Comparison of ENCODE assay signal across 8 mouse cellular contexts in the genomic region with DNA sequence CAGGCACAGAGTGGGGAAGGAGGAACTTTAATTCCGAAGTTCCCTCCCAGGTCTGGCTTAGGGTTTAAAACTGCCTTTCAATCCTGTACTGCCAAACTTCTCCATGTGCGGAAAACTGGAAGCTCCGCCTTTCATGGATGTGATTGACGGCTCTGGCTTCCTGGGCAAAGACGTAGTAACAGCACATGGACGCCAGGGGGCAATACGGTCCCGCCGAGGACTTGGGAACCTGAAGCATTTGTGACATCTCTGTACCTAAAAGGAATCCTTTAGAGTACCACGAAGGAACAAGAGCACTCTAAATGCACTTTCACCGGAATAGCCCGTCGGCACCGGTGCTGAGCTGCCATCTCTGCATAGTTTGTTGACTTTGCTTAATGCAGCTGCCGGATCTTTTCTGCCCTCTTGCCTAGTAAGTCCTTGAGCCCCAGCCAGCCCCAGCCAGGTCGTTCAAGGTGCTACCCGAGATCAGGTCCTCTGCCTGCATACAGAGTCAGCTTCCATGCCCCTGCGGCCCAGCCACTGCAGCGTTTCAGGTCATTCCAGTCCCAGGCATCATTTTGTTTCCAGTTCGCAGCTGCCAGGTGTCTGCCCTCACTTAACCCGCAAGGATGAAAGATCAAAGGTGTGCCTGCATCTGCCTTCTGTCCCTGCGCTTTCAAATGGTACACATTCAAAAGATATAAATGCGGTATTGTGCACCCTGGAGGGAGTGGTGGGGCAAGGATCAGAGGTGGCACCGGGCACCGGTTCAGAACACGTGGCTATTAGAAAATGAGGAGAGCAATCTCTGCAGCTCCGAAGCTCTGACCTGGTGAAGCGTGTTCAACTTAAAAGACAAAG.
A peak's percentile ranks its signal among the peaks of the same experiment; 100 is the strongest.
DNase-seq lines count a peak whose midpoint lies in the region; ATAC-seq and TF ChIP-seq lines count a peak whose summit lies in the region.

No protein-coding gene starts in this region.

- no peak overlapping the region for H3K9ac ChIP-seq in forebrain, embryonic 11.5 days (ENCODE audit: low read length)
- H3K9ac ChIP-seq in heart, embryonic 16.5 days (ENCODE audit: low read length), result peak overlapping the region; percentile 30; the same call in 1 of the 2 replicates
- no peak overlapping the region for H3K9ac ChIP-seq in liver, embryonic 14.5 days (replicated peaks)
- H3K9ac ChIP-seq in neural tube, embryonic 12.5 days, result no peak overlapping the region
- H3K9ac ChIP-seq in stomach, postnatal 0 days (ENCODE audit: low read length), result no peak overlapping the region

- WGBS in forebrain, embryonic 11.5 days, result 3% methylated on average over 28 of the region's 28 CpGs
- WGBS in heart, embryonic 16.5 days, result 3% methylated on average over 28 of the region's 28 CpGs
- 7% methylated on average over 28 of the region's 28 CpGs for WGBS in liver, embryonic 14.5 days (ENCODE audit: insufficient replicate concordance)
- 6% methylated on average over 28 of the region's 28 CpGs for WGBS in neural tube, embryonic 12.5 days
- WGBS in stomach, postnatal 0 days, result 2% methylated on average over 28 of the region's 28 CpGs

- peak; percentile 58 for DNase-seq in CD4-positive helper T cell, adult 2 months (ENCODE audit: low read depth, low spot score)
- peak; percentile 42 for DNase-seq in brain, embryonic 18.5 days (ENCODE audit: low read depth, low spot score)
- peak; percentile 94 for DNase-seq in forebrain, embryonic 11.5 days (ENCODE audit: low spot score)
- DNase-seq in kidney, postnatal 25 days, result peak; percentile 84 to 85
- DNase-seq in liver, embryonic 14.5 days (ENCODE audit: low read depth in 3 of 3, low spot score in 3 of 3), result peak; percentile 9 to 22 (median 11)
- peak; percentile 86 for DNase-seq in stomach, postnatal 0 days (ENCODE audit: low spot score)

- H3K4me1 ChIP-seq in forebrain, embryonic 11.5 days (replicated peaks; ENCODE audit: control insufficient read depth, insufficient read depth, low read length), result peaks cover 4% of the 10 kb centered on the region; the same call in 1 of the 2 replicates
- H3K4me1 ChIP-seq in heart, embryonic 16.5 days (ENCODE audit: control insufficient read depth, insufficient read depth, low read length), result peaks cover 6% of the 10 kb centered on the region
- no peaks in the 10 kb centered on the region; a peak in 1 of 4 replicates for H3K4me1 ChIP-seq in liver, embryonic 14.5 days (replicated peaks; ENCODE audit: control insufficient read depth in 2 of 2, insufficient read depth in 2 of 2, low read length in 1 of 2)
- H3K4me1 ChIP-seq in neural tube, embryonic 12.5 days, result peaks cover 5% of the 10 kb centered on the region; the same call in 1 of the 2 replicates
- H3K4me1 ChIP-seq in stomach, postnatal 0 days (replicated peaks; ENCODE audit: control insufficient read depth, insufficient read depth), result no peaks in the 10 kb centered on the region

- H3K36me3 ChIP-seq in forebrain, embryonic 11.5 days (ENCODE audit: control insufficient read depth, insufficient read depth, low read length), result no peaks in the 10 kb centered on the region
- H3K36me3 ChIP-seq in heart, embryonic 16.5 days (ENCODE audit: control insufficient read depth, insufficient read depth), result no peaks in the 10 kb centered on the region
- no peaks in the 10 kb centered on the region for H3K36me3 ChIP-seq in liver, embryonic 14.5 days (replicated peaks; ENCODE audit: control insufficient read depth, insufficient read depth, low read depth)
- H3K36me3 ChIP-seq in neural tube, embryonic 12.5 days, result no peaks in the 10 kb centered on the region
- no peaks in the 10 kb centered on the region for H3K36me3 ChIP-seq in stomach, postnatal 0 days (ENCODE audit: control insufficient read depth, insufficient read depth, low read length)

- peak; percentile 84 for TF ChIP-seq CTCF in liver, embryonic 14.5 days (IDR thresholded peaks at IDR 0.05; ENCODE audit: low read depth)
- TF ChIP-seq CTCF in stomach, postnatal 0 days (IDR thresholded peaks at IDR 0.05; ENCODE audit: low read depth), result peak; percentile 98

- peak overlapping the region; percentile 48 for H3K4me2 ChIP-seq in forebrain, embryonic 11.5 days (ENCODE audit: low read depth, low read length, severe bottlenecking)
- H3K4me2 ChIP-seq in heart, embryonic 16.5 days (ENCODE audit: low read depth, low read length), result peak overlapping the region; percentile 64
- no peak overlapping the region for H3K4me2 ChIP-seq in liver, embryonic 14.5 days (ENCODE audit: low read depth)
- H3K4me2 ChIP-seq in neural tube, embryonic 12.5 days (replicated peaks), result peak overlapping the region; percentile 57
- H3K4me2 ChIP-seq in stomach, postnatal 0 days (replicated peaks; ENCODE audit: low read depth), result peak overlapping the region; percentile 45

- H3K4me3 ChIP-seq in forebrain, embryonic 11.5 days (ENCODE audit: low read depth, low read length), result peak overlapping the region; percentile 8; the same call in 1 of the 2 replicates
- H3K4me3 ChIP-seq in heart, embryonic 16.5 days (ENCODE audit: low read length), result peak overlapping the region; percentile 36
- no peak overlapping the region for H3K4me3 ChIP-seq in liver, embryonic 14.5 days (ENCODE audit: insufficient read depth in 1 of 2, low read depth in 2 of 2, low read length in 2 of 2)
- peak overlapping the region; percentile 9; the same call in 1 of the 2 replicates for H3K4me3 ChIP-seq in neural tube, embryonic 12.5 days
- peak overlapping the region; percentile 10 for H3K4me3 ChIP-seq in stomach, postnatal 0 days (ENCODE audit: low read depth, low read length)

- ATAC-seq in forebrain, embryonic 11.5 days (replicated peaks; ENCODE audit: low FRiP score), result peak; percentile 72
- peak; percentile 60 for ATAC-seq in heart, embryonic 16.5 days (replicated peaks; ENCODE audit: extremely low read depth, insufficient read depth, low FRiP score)
- no peak for ATAC-seq in liver, embryonic 14.5 days (ENCODE audit: insufficient read depth)
- ATAC-seq in neural tube, embryonic 12.5 days (ENCODE audit: low FRiP score, low read depth), result peak; percentile 84
- ATAC-seq in stomach, postnatal 0 days (ENCODE audit: low FRiP score, low TSS enrichment), result peak; percentile 79

- no peaks in the 10 kb centered on the region for H3K27me3 ChIP-seq in forebrain, embryonic 11.5 days (ENCODE audit: control insufficient read depth, insufficient read depth, low read length)
- H3K27me3 ChIP-seq in heart, embryonic 16.5 days (ENCODE audit: control insufficient read depth, insufficient read depth, low read length), result no peaks in the 10 kb centered on the region; the same call in 1 of the 2 replicates
- H3K27me3 ChIP-seq in liver, embryonic 14.5 days (ENCODE audit: control insufficient read depth, insufficient read depth, low read length), result no peaks in the 10 kb centered on the region; the same call in 1 of the 2 replicates
- H3K27me3 ChIP-seq in neural tube, embryonic 12.5 days (replicated peaks), result 0 out of 2 replicates have a peak, but pooled peaks cover 3% of the 10 kb centered on the region
- H3K27me3 ChIP-seq in stomach, postnatal 0 days (ENCODE audit: control insufficient read depth, insufficient read depth, low read length), result no peaks in the 10 kb centered on the region

- TF ChIP-seq EP300 in liver, embryonic 14.5 days (IDR thresholded peaks at IDR 0.05; ENCODE audit: low read depth), result no peak
- TF ChIP-seq EP300 in stomach, postnatal 0 days (optimal IDR thresholded peaks at IDR 0.05), result no peak

- H3K27ac ChIP-seq in forebrain, embryonic 11.5 days (ENCODE audit: low read depth, low read length), result no peak overlapping the region
- no peak overlapping the region for H3K27ac ChIP-seq in heart, embryonic 16.5 days (ENCODE audit: low read length)
- H3K27ac ChIP-seq in liver, embryonic 14.5 days, result no peak overlapping the region
- no peak overlapping the region for H3K27ac ChIP-seq in neural tube, embryonic 12.5 days
- no peak overlapping the region for H3K27ac ChIP-seq in stomach, postnatal 0 days (replicated peaks)

- no peaks in the 10 kb centered on the region for H3K9me3 ChIP-seq in forebrain, embryonic 11.5 days (ENCODE audit: control insufficient read depth, low read length)
- H3K9me3 ChIP-seq in heart, embryonic 16.5 days (replicated peaks; ENCODE audit: control insufficient read depth, low read length), result no peaks in the 10 kb centered on the region
- no peaks in the 10 kb centered on the region for H3K9me3 ChIP-seq in liver, embryonic 14.5 days (ENCODE audit: control insufficient read depth, low read length)
- no peaks in the 10 kb centered on the region for H3K9me3 ChIP-seq in neural tube, embryonic 12.5 days
- no peaks in the 10 kb centered on the region for H3K9me3 ChIP-seq in stomach, postnatal 0 days (ENCODE audit: control insufficient read depth, low read length)

Comparison
In these comparisons a context has a peak if more than half of its experiments do, and no peak if none do; other contexts are left out.
1. DNase-seq: peak in every context shown above with its lines; median percentile 94 in forebrain, embryonic 11.5 days; 86 in stomach, postnatal 0 days; 84 in kidney, postnatal 25 days; 58 in CD4-positive helper T cell, adult 2 months; 42 in brain, embryonic 18.5 days; 11 in liver, embryonic 14.5 days.
2. H3K4me3 ChIP-seq: peak in forebrain, embryonic 11.5 days (single experiment), heart, embryonic 16.5 days (single experiment), neural tube, embryonic 12.5 days (single experiment) and stomach, postnatal 0 days (single experiment); none in liver, embryonic 14.5 days (0 of 2).